Mouse (Mus musculus): ENCODE data around the gene Cacna2d2.

- no peak for TF ChIP-seq POLR2A (IDR thresholded peaks at IDR 0.05; ENCODE audit: insufficient read depth, low read depth, low read length)
- TF ChIP-seq EP300 (IDR thresholded peaks at IDR 0.05; ENCODE audit: insufficient read depth, low read depth, low read length): no peak
- TF ChIP-seq CTCF (IDR thresholded peaks at IDR 0.05): no peak
These were observed 20.3 kb downstream of the Cacna2d2 start for GRCm38 (mm10) chr9:107419491-107420244.

Measured in heart, adult 2 months (tissue).